Mouse (Mus musculus) lung, adult 2 months (tissue): ENCODE measurements around the gene Mcat.

ENCODE experiments used
- CTCF ChIP-seq: fragments of 200-500 bp; IDR thresholded peaks from 2 replicates; pipeline ENCODE4 v1.5.1; 2011; ENCODE audit warnings: mild to moderate bottlenecking, low read length, control low read depth; ENCODE audit not compliant: insufficient read depth
- POLR2A ChIP-seq: fragments of 200-500 bp; IDR thresholded peaks from 2 replicates; pipeline ENCODE4 v1.6.1; 2011; ENCODE audit warnings: low read depth, mild to moderate bottlenecking, control low read depth, low read length, borderline replicate concordance; ENCODE audit errors: extremely low read depth

DNA sequence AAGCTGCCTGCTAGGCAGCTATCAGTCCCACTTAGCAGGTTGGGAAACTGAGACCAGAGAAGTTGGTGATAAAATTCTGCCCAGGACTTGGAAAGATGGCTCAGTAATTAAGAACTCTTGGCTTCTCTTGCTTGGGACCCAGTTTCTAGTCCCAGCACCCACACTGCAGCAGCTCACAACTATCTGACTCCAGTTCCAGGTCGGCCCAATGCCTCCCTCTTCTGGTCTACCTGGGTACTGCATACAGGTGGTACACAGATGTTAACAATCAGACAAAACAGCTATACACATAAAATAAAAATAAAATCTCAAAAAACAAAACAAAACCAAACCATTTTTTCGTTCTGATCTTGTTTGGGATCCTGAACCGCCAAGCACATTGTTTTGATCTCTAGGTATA lies 63.2 kb downstream of the Mcat start:
- TF ChIP-seq CTCF (peak; percentile 63), POLR2A (no peak)
